Mouse (Mus musculus) cerebellum, adult 2 months (tissue): ENCODE measurements around the gene Map2k5. TPM values are rescaled to one million over a fixed set of nuclear protein-coding genes. Genes with fewer than 3 reads are reported as not detected.

Experiments used
- DNase-seq, 2 experiments: peaks; one replicate each; pipeline ENCODE4 v3.0.0; 2021
- H3K27ac ChIP-seq: fragments of 200-500 bp; 2 replicates; pipeline ENCODE4 v1.5.1; 2012; ENCODE audit warnings: low read length, control low read depth, inconsistent platforms; ENCODE audit not compliant: insufficient read depth
- H3K27me3 ChIP-seq: fragments of 200-500 bp; 2 replicates; pipeline ENCODE4 v1.6.1; 2012; ENCODE audit warnings: inconsistent platforms, mild to moderate bottlenecking, low read length, moderate library complexity; ENCODE audit not compliant: control insufficient read depth, insufficient read depth
- H3K4me1 ChIP-seq: fragments of 200-500 bp; 2 replicates; pipeline ENCODE4 v1.6.1; 2011; ENCODE audit warnings: low read length; ENCODE audit not compliant: control insufficient read depth, insufficient read depth
- H3K4me3 ChIP-seq: fragments of 200-500 bp; replicated peaks from 2 replicates; pipeline ENCODE3; 2011; ENCODE audit warnings: mild to moderate bottlenecking, low read depth, low read length, control low read depth; ENCODE audit not compliant: insufficient read depth
- CTCF ChIP-seq: fragments of 200-500 bp; IDR thresholded peaks from 2 replicates; pipeline ENCODE4 v1.5.1; 2011; ENCODE audit warnings: low read depth, mild to moderate bottlenecking, control low read depth, low read length, moderate library complexity, borderline replicate concordance; ENCODE audit not compliant: insufficient read depth
- POLR2A ChIP-seq: fragments of 200-500 bp; IDR thresholded peaks from 2 replicates; pipeline ENCODE4 v1.6.1; 2011; ENCODE audit warnings: low read length, control low read depth, borderline replicate concordance; ENCODE audit not compliant: insufficient read depth
- WGBS: fragments of 180-500 bp; shearing (Covaris S2); methylation state at CpG from one replicate; pipeline ENCODE4 v1.1.7; 2018; 5-methylcytosine and 5-hydroxymethylcytosine counted together
- polyA plus RNA-seq: library from polyadenylated mRNA; depleted of rRNA; stranded (reverse); fragments of >200 nt; gene quantifications from 2 replicates; pipeline ENCODE4 v1.2.3, GENCODE M21; 2012

Map2k5 gene
- polyA plus RNA-seq, 1 experiment: 36.2 TPM

- no peak overlapping the region for H3K4me3 ChIP-seq
- peaks cover 3% of the 10 kb centered on the region for H3K4me1 ChIP-seq
- DNase-seq: no peak
- no peak overlapping the region for H3K27ac ChIP-seq
- no peaks in the 10 kb centered on the region for H3K27me3 ChIP-seq
- WGBS: 90% methylated on average over 9 of the region's 9 CpGs
- TF ChIP-seq CTCF (no peak), POLR2A (no peak)
Observed at GRCm38 (mm10) chr9:63356278-63356677, 21.4 kb downstream of the Map2k5 start.

- no peaks in the 10 kb centered on the region for H3K27me3 ChIP-seq
- no peak overlapping the region for H3K27ac ChIP-seq
- 88% methylated on average over 4 of the region's 4 CpGs for WGBS
- H3K4me3 ChIP-seq: no peak overlapping the region
- TF ChIP-seq POLR2A (no peak), CTCF (no peak)
- H3K4me1 ChIP-seq: peaks cover 3% of the 10 kb centered on the region; the same call in 1 of the 2 replicates
- DNase-seq: no peak
Observed at GRCm38 (mm10) chr9:63354168-63354567, 23.5 kb downstream of the Map2k5 start.

- 59% methylated on average over 8 of the region's 8 CpGs for WGBS
- Histone ChIP-seq H3K27ac (no peak overlapping the region), H3K4me3 (no peak overlapping the region), H3K4me1 (peaks cover 22% of the 10 kb centered on the region), H3K27me3 (no peaks in the 10 kb centered on the region)
- peak; percentile 35 to 50 for DNase-seq
- TF ChIP-seq CTCF (no peak), POLR2A (no peak)
Observed at GRCm38 (mm10) chr9:63350030-63350429, 27.7 kb downstream of the Map2k5 start.

GRCm38 (mm10) chr9:63349241-63349640 is 28.5 kb downstream of the Map2k5 start:
- H3K4me1 ChIP-seq: peaks cover 26% of the 10 kb centered on the region
- no peak for DNase-seq
- H3K27ac ChIP-seq: no peak overlapping the region
- 90% methylated on average over 3 of the region's 3 CpGs for WGBS
- TF ChIP-seq POLR2A (no peak), CTCF (no peak)
- H3K27me3 ChIP-seq: no peaks in the 10 kb centered on the region
- no peak overlapping the region for H3K4me3 ChIP-seq

GRCm38 (mm10) chr9:63348146-63348545 is 29.6 kb downstream of the Map2k5 start:
- WGBS: 10% methylated on average over 1 of the region's 1 CpGs
- DNase-seq: peak; percentile 58 to 65
- Histone ChIP-seq H3K27ac (peak overlapping the region; percentile 77), H3K4me1 (peaks cover 26% of the 10 kb centered on the region), H3K4me3 (no peak overlapping the region), H3K27me3 (no peaks in the 10 kb centered on the region)
- TF ChIP-seq POLR2A: no peak
- TF ChIP-seq CTCF: no peak

GRCm38 (mm10) chr9:63346029-63346428 is 31.7 kb downstream of the Map2k5 start:
- 10% methylated on average over 6 of the region's 6 CpGs for WGBS
- TF ChIP-seq POLR2A: no peak
- TF ChIP-seq CTCF: no peak
- peak; percentile 69 to 76 for DNase-seq
- Histone ChIP-seq H3K4me1 (peaks cover 26% of the 10 kb centered on the region), H3K27me3 (no peaks in the 10 kb centered on the region), H3K27ac (no peak overlapping the region), H3K4me3 (no peak overlapping the region)

- H3K27me3 ChIP-seq: no peaks in the 10 kb centered on the region
- 82% methylated on average over 3 of the region's 3 CpGs for WGBS
- peaks cover 12% of the 10 kb centered on the region for H3K4me1 ChIP-seq
- DNase-seq: no peak
- H3K27ac ChIP-seq: no peak overlapping the region
- no peak overlapping the region for H3K4me3 ChIP-seq
- no peak for TF ChIP-seq POLR2A
- no peak for TF ChIP-seq CTCF
Observed at GRCm38 (mm10) chr9:63341761-63342160, 35.9 kb downstream of the Map2k5 start.

GRCm38 (mm10) chr9:63339256-63339655 is 38.4 kb downstream of the Map2k5 start:
- no peaks in the 10 kb centered on the region for H3K27me3 ChIP-seq
- H3K27ac ChIP-seq: no peak overlapping the region
- no peak for DNase-seq
- peaks cover 6% of the 10 kb centered on the region for H3K4me1 ChIP-seq
- no peak for TF ChIP-seq POLR2A
- no peak for TF ChIP-seq CTCF
- WGBS: 68% methylated on average over 6 of the region's 6 CpGs
- H3K4me3 ChIP-seq: no peak overlapping the region
